Mouse (Mus musculus): ENCODE results near the gene Unc13b. TPM values are rescaled to one million over a fixed set of nuclear protein-coding genes. Genes with fewer than 3 reads are reported as not detected.

The Unc13b gene
- total RNA-seq, 2 experiments from 2014 or later = 0.52 to 2.5 TPM

DNA sequence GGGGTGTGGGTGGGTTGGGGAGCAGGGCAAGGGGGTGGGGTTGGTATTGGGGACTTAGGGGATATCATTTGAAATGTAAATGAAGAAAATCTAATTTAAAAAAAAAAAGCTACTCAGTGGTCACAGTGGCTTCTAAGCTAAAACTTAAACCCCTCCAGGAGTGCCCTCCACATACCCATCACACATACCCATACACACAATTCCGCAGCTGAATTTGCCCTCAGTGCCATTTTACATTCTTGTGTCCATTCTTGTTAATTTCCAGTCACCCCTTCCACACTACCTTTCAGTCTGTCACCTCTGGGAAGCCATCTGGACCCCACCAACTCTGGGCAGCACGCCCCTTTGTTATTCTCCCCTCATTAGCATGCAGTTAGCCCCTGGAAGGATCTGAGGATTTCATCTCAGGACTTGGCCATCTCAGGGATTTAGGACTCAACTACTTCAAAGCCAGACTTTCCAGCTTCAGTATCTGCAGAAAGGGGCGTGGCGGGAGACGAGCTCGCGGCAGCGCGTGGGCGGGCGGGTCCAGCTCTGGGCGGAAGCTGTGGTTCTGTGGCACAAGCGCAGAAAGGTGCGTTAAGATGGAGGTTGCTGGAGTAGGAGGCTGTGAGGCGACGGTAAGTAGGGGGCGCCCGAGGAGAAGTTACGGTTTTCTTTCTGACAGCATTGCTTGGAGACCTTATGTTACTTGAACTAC lies 208.0 kb downstream of the Unc13b start, which contains the start of gene Atp8b5:
Gene Atp8b5, plus strand, starts transcription at position 537 of the 700 bp plus-strand sequence.
- ATAC-seq (replicated peaks; ENCODE audit: low FRiP score, low TSS enrichment, poor library complexity, severe bottlenecking) = peak; percentile 97

DNA sequence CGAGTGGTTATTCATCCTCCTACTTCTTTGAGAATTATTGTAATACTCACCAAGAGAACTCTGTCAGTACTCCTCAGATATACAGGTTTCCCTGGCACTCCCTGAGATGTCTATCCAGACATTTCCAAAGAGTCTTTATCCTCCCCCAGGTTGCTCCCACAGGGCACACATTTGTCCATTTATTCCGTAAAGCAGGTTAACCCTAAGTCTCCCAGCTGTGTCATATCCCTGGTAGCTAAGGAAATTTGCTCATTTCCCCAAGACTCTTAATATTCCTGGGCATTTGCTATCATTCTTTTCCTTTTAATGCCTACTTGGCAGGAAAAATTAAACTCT lies 208.5 kb downstream of the Unc13b start:
- no peak for ATAC-seq (replicated peaks; ENCODE audit: low FRiP score, low TSS enrichment, poor library complexity, severe bottlenecking)

DNA sequence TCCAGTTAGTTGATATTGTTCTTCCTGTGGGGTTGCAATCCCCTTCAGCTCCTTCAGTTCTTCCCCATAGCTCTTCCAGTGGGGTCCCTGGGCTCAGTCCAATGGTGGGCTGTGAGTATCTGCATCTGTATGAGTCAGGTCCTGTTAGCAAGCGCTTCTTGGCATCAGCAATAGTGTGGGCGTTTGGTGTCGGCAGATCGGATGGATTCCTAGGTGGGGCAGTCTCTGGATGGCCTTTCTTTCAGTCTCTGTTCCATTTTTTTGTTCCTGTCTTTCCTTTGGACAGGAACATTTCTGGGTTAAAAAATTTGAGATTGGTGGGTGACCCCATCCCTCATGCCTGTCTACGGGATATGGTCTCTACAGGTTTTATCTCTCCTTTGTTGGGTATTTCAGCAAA lies 226.7 kb downstream of the Unc13b start:
- ATAC-seq (replicated peaks; ENCODE audit: low FRiP score, low TSS enrichment, poor library complexity, severe bottlenecking) = no peak

DNA sequence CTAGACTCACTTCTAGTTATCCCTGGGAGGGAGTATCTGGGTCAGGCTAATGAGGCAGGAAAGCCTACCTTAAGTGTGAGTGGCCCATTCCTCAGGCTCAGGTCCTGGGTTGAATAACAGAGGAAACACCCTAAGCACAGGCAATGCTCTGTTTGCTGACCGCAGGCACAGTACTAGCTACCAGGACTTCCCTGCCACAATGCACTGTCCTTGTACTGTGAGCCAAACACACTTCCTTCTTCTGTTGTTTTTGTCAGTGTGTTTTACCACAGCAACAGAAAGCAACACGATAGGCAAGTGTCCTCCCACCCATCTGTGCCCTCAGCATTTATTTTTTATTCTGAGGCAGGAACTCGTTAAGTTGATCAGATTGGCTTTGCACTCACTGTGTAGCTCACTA lies 228.6 kb downstream of the Unc13b start:
- ATAC-seq (replicated peaks; ENCODE audit: low FRiP score, low TSS enrichment, poor library complexity, severe bottlenecking) = no peak

DNA sequence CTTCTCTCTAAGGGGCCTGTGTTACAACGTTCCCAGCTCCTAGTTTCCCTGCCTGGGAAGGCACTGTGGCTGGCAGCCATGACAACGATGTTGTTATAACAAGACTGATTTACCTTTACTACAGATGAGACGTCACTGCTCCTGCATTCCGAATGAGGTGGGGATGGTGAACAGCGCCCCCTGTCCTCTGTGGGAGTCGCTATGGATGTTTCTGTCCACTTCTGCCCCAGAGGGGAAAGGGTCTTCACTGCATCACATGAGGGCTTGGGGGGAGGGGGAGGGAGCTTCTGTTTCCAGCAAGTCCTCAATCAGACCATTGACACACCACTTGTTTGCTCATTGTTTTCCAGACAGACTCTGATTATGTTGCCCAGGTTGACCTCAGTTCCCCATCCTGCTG lies 235.2 kb downstream of the Unc13b start:
- no peak for ATAC-seq (replicated peaks; ENCODE audit: low FRiP score, low TSS enrichment, poor library complexity, severe bottlenecking)

DNA sequence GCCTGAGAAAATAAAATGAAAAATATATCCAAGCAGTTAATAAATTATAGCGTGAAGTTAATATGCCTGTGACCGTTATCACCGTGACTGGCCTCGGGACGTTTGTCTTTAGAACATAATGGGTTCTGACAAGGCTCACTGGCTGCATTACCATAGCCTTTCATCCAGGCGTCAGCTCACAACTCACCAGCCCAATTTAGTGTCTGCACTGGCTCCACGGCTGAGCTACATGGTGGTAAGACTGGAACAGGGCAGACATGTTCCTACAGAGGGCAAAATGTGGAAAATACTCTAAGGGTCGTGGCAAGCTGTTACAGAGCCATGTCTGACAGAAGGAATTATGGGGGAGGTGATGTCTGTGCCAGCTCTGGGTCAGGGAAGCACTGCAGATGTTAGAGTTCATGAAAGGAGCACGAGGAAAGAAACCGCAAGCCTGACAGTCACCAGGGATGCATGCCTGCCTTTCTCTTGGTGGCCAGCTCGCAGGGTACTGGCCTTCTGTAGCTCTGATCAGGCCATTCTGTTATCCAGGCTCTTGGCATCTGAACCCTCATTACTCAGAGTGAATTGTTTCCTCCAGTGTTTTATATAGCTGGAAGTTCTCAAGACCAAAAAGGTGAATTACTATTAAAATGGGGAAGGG lies 251.1 kb downstream of the Unc13b start:
- no peak for ATAC-seq (replicated peaks; ENCODE audit: low FRiP score, low TSS enrichment, poor library complexity, severe bottlenecking)

Other genes starting within 250 kb of the Unc13b start
- gene Fam205a1, start 205.1 kb upstream of the Unc13b start, total RNA-seq (2014; fragmentation: Nextera tagmentation) = 0.94 TPM in 1 of 2 replicates, not detected in the other
- not detected in 2 replicates for gene Fam205a1, start 205.1 kb upstream of the Unc13b start, total RNA-seq (2017)
- not detected in 2 replicates for gene Gm12394, start 202.2 kb upstream of the Unc13b start, total RNA-seq (2014; fragmentation: Nextera tagmentation)
- gene Gm12394, start 202.2 kb upstream of the Unc13b start, total RNA-seq (2017) = not detected in 2 replicates
- gene Fam205c, start 184.7 kb upstream of the Unc13b start, total RNA-seq (2014; fragmentation: Nextera tagmentation) = not detected in 2 replicates
- not detected in 2 replicates for gene Fam205c, start 184.7 kb upstream of the Unc13b start, total RNA-seq (2017)
- not detected in 2 replicates for gene Phf24, start 142.3 kb upstream of the Unc13b start, total RNA-seq (2014; fragmentation: Nextera tagmentation)
- 0.08 TPM in 1 of 2 replicates, not detected in the other for gene Phf24, start 142.3 kb upstream of the Unc13b start, total RNA-seq (2017)
- gene Dnajb5, start 109.1 kb upstream of the Unc13b start, total RNA-seq (2014; fragmentation: Nextera tagmentation) = 0.87 and 2.2 TPM in 2 replicates
- gene Dnajb5, start 109.1 kb upstream of the Unc13b start, total RNA-seq (2017) = 0.09 TPM in 1 of 2 replicates, not detected in the other
- gene 1700022I11Rik, start 89.3 kb upstream of the Unc13b start, total RNA-seq (2014; fragmentation: Nextera tagmentation) = not detected in 2 replicates
- 1.3 and 3.4 TPM in 2 replicates for gene 1700022I11Rik, start 89.3 kb upstream of the Unc13b start, total RNA-seq (2017)
- gene Vcp, start 58.4 kb upstream of the Unc13b start, total RNA-seq (2014; fragmentation: Nextera tagmentation) = 186 and 244 TPM in 2 replicates
- 269 and 346 TPM in 2 replicates for gene Vcp, start 58.4 kb upstream of the Unc13b start, total RNA-seq (2017)
- 24.2 and 35.5 TPM in 2 replicates for gene Fancg, start 48.4 kb upstream of the Unc13b start, total RNA-seq (2014; fragmentation: Nextera tagmentation)
- 8.3 and 8.5 TPM in 2 replicates for gene Fancg, start 48.4 kb upstream of the Unc13b start, total RNA-seq (2017)
- gene Pigo, start 33.1 kb upstream of the Unc13b start, total RNA-seq (2014; fragmentation: Nextera tagmentation) = 14.7 and 20.3 TPM in 2 replicates
- 8.3 and 11.0 TPM in 2 replicates for gene Pigo, start 33.1 kb upstream of the Unc13b start, total RNA-seq (2017)
- gene Stoml2, start 27.2 kb upstream of the Unc13b start, total RNA-seq (2014; fragmentation: Nextera tagmentation) = 207 and 223 TPM in 2 replicates
- 190 and 198 TPM in 2 replicates for gene Stoml2, start 27.2 kb upstream of the Unc13b start, total RNA-seq (2017)
- 1.8 and 2.5 TPM in 2 replicates for gene Fam214b, start 12.7 kb upstream of the Unc13b start, total RNA-seq (2014; fragmentation: Nextera tagmentation)
- 1.0 TPM in 2 replicates for gene Fam214b, start 12.7 kb upstream of the Unc13b start, total RNA-seq (2017)
- gene Atp8b5, start 208.2 kb downstream of the Unc13b start, total RNA-seq (2014; fragmentation: Nextera tagmentation) = 0.07 and 0.68 TPM in 2 replicates
- 0.66 and 0.69 TPM in 2 replicates for gene Atp8b5, start 208.2 kb downstream of the Unc13b start, total RNA-seq (2017)

All from megakaryocyte-erythroid progenitor cell, adult 5-6 weeks (primary cell).